Mouse (Mus musculus) stomach, embryonic 16.5 days (tissue): ENCODE data around the gene Frmd4b. TPM values are rescaled to one million over a fixed set of nuclear protein-coding genes. Genes with fewer than 3 reads are reported as not detected.

ENCODE experiments used
- ATAC-seq: fragments of 200-750 bp; cut with Nextera tagmentation; 2 replicates; pipeline ENCODE4 v1.8.0; 2017; ENCODE audit warnings: moderate number of reproducible peaks, moderate TSS enrichment; ENCODE audit not compliant: insufficient read depth, low FRiP score
- H3K27ac ChIP-seq: fragments of 300-500 bp; sonication (generic); 2 replicates; pipeline ENCODE4 v1.5.1; 2014; ENCODE audit warnings: low read length
- H3K27me3 ChIP-seq: fragments of 300-500 bp; sonication (generic); 2 replicates; pipeline ENCODE4 v1.6.1; 2014; ENCODE audit warnings: low read length, control low read depth, mixed read lengths; ENCODE audit not compliant: control insufficient read depth, insufficient read depth
- H3K36me3 ChIP-seq: fragments of 300-500 bp; sonication (generic); 2 replicates; pipeline ENCODE4 v1.6.1; 2014; ENCODE audit warnings: low read length; ENCODE audit not compliant: control insufficient read depth, insufficient read depth
- H3K4me1 ChIP-seq: fragments of 300-500 bp; sonication (generic); 2 replicates; pipeline ENCODE4 v1.6.1; 2014; ENCODE audit warnings: low read length, control low read depth, mixed read lengths; ENCODE audit not compliant: control insufficient read depth, insufficient read depth
- H3K4me2 ChIP-seq: fragments of 300-500 bp; sonication (generic); 2 replicates; pipeline ENCODE4 v1.6.1; 2014; ENCODE audit warnings: low read depth, low read length, mixed read lengths
- H3K4me3 ChIP-seq: fragments of 300-500 bp; sonication (generic); replicated peaks from 2 replicates; pipeline ENCODE4 v1.5.1; 2014; ENCODE audit warnings: mild to moderate bottlenecking, low read length
- H3K9ac ChIP-seq: fragments of 300-500 bp; sonication (generic); 2 replicates; pipeline ENCODE4 v1.6.1; 2014; ENCODE audit warnings: low read length
- H3K9me3 ChIP-seq: fragments of 300-500 bp; sonication (generic); replicated peaks from 2 replicates; pipeline ENCODE4 v1.6.1; 2016; ENCODE audit warnings: low read length, control low read depth; ENCODE audit not compliant: control insufficient read depth
- WGBS: fragments of 180-500 bp; shearing (Covaris S2); extraction: QIAGEN DNeasy Blood & Tissue Kit; methylation state at CpG from one replicate; pipeline ENCODE4 v1.1.7; 2014; 5-methylcytosine and 5-hydroxymethylcytosine counted together
- polyA plus RNA-seq: library from polyadenylated mRNA; unstranded; fragments of >200 nt; fragmentation: Nextera tagmentation; extraction: Ambion mirVana; gene quantifications from 2 replicates; pipeline ENCODE4 v1.2.1, GENCODE M21; 2015

Gene Frmd4b
- polyA plus RNA-seq, 1 experiment from 2014 or later: 17.5 TPM

DNA sequence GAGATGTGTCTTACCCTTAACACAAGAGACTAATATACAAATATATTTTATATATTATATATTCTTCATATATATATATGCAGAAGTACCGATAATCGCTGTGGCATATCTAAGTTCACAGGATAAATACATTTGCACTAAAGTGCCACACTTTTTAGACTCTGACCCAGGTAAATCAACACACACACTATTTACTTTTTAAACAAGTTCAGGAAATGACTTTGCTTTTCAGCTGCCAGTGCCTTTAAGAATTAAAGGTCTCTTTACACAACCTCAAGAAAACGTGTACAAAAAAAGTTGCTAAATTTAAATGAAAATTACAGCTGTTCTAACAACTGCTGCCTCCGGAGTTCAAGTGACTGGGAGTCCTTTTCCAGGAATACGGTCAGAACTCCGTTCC is 264.0 kb downstream of the Frmd4b start:
- Histone ChIP-seq H3K4me1 (peaks cover 17% of the 10 kb centered on the region), H3K9me3 (no peaks in the 10 kb centered on the region), H3K4me3 (peak overlapping the region; percentile 31), H3K4me2 (peak overlapping the region; percentile 17; the same call in 1 of the 2 replicates), H3K27me3 (no peaks in the 10 kb centered on the region), H3K27ac (peak overlapping the region; percentile 74), H3K9ac (no peak overlapping the region), H3K36me3 (no peaks in the 10 kb centered on the region)
- ATAC-seq: no peak
- WGBS: 29% methylated on average over 6 of the region's 6 CpGs

DNA sequence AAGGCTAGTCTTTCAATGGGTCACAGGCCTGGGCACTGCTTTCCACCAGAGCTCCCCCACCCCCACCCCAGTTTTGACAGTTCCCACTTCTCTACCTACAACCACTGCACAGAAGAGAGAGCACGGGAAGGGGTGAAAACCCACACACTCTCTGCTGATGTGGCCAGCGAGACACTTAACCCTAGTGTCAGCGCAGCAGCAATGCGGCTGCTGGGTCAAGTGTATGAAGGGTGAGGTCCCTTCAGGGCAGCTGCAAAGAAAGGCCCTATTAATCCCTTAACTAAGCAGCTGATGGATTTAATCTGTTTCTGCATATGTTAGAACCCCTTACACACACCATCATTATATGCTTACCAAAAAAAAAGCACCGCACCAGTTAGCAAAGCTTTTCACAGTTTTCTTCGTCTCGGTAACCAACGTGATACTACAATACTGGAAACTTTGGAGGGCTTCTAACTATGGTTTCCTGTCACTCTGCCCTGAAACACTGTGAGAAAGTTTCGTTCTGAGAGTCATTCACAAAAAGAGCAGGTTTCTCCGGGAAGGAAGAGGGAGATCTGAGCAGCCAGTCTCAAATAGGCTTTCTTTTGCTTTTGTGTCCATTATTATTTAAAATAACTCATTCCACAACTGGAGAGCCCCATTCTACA is 264.7 kb downstream of the Frmd4b start:
- Histone ChIP-seq H3K9ac (0 out of 2 replicates have a peak overlapping the region, but pooled peaks have one; percentile 23), H3K27ac (peak overlapping the region; percentile 61), H3K4me3 (peak overlapping the region; percentile 10; the same call in 1 of the 2 replicates), H3K36me3 (no peaks in the 10 kb centered on the region), H3K9me3 (no peaks in the 10 kb centered on the region), H3K4me1 (peaks cover 24% of the 10 kb centered on the region), H3K27me3 (no peaks in the 10 kb centered on the region), H3K4me2 (peak overlapping the region; percentile 17)
- WGBS: 28% methylated on average over 10 of the region's 10 CpGs
- ATAC-seq: no peak

DNA sequence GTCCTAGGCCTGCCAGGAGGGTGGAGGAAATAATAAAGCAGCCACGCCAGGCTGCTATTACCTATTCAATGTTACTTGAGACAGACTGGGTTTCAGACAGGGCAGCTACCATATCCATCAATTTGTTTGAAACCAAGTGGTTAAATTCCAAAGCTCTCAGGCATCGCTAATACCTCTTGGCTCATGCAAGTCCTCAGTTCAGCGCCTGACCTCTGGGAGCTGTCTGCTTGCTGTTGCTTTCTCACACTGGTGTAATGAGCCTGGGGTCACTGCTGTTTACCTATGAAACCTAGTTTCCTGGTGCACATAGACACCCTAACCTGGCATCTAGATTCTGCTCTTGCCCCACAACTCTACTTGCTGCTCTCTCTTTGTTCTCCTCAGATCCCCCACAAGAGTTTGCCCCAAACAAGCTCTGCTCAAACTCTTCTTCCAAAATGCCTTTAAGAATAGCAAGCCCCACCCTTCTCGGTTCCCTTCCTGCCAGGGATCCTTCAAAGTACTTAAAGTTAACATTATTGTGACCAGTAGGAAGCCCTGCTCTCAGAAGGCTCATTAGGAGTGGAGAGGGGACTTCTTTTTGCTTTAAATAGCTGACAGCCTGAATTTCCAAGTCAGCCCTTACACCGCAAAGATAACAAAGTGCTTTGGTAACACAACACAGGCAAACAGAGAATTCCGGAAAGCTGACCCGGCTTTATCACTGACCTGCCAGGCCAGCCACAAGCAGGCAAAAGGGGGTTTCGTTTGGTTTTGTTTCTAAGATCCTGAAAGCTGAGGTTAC is 267.8 kb downstream of the Frmd4b start:
- Histone ChIP-seq H3K27me3 (no peaks in the 10 kb centered on the region), H3K9me3 (no peaks in the 10 kb centered on the region), H3K27ac (peak overlapping the region; percentile 25; the same call in 1 of the 2 replicates), H3K4me1 (peaks cover 21% of the 10 kb centered on the region), H3K36me3 (no peaks in the 10 kb centered on the region), H3K4me2 (no peak overlapping the region), H3K4me3 (no peak overlapping the region), H3K9ac (0 out of 2 replicates have a peak overlapping the region, but pooled peaks have one; percentile 6)
- 22% methylated on average over 8 of the region's 8 CpGs for WGBS
- ATAC-seq: no peak

DNA sequence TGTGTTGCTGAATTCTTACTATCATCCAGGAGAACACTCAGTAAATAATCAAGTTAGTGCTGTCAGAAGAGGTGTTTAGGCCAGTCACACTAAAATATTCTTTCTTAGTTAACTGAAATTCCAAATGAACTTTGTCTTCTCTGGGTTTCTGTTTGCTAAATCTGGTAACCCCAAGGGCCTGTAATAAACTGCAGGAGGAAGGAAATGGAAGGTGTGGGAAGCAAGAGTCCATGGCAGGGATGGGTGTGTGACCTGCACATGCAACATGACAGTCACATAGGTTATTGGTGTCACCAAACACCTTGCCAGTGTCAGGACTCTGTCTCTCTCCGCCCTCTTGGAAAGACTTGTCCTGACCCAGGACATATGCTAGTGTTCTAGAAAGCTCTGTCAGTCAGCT is 270.4 kb downstream of the Frmd4b start:
- H3K36me3 ChIP-seq: no peaks in the 10 kb centered on the region
- ATAC-seq: no peak
- H3K9ac ChIP-seq: no peak overlapping the region
- H3K4me2 ChIP-seq: no peak overlapping the region
- H3K9me3 ChIP-seq: no peaks in the 10 kb centered on the region
- 79% methylated on average over 1 of the region's 1 CpGs for WGBS
- no peaks in the 10 kb centered on the region for H3K27me3 ChIP-seq
- H3K4me3 ChIP-seq: no peak overlapping the region
- H3K4me1 ChIP-seq: peaks cover 25% of the 10 kb centered on the region
- peak overlapping the region; percentile 60 for H3K27ac ChIP-seq

DNA sequence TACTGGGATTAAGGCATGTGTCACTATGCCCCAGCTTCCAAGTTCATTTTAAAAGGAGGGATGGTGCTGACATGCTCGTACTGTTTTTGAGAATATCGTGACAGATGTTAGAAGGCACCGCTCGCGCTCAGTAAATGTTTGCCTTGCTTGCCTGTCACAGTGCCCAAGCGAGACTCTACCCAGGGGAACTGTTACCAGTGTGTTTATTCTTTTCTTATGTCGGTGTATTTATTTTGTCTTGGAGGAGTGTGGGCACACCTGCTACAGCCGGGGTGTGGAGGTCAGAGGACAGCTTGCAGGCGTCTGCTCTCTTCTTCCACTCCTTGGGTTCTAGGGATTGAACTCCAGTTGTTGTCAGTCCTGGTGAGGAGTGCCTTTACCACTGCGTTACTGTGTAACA is 270.8 kb downstream of the Frmd4b start:
- Histone ChIP-seq H3K4me2 (no peak overlapping the region), H3K4me1 (peaks cover 26% of the 10 kb centered on the region), H3K4me3 (no peak overlapping the region), H3K9me3 (no peaks in the 10 kb centered on the region), H3K27me3 (no peaks in the 10 kb centered on the region), H3K27ac (peak overlapping the region; percentile 60), H3K36me3 (no peaks in the 10 kb centered on the region), H3K9ac (no peak overlapping the region)
- ATAC-seq: peak; percentile 53
- WGBS: 41% methylated on average over 10 of the region's 10 CpGs

DNA sequence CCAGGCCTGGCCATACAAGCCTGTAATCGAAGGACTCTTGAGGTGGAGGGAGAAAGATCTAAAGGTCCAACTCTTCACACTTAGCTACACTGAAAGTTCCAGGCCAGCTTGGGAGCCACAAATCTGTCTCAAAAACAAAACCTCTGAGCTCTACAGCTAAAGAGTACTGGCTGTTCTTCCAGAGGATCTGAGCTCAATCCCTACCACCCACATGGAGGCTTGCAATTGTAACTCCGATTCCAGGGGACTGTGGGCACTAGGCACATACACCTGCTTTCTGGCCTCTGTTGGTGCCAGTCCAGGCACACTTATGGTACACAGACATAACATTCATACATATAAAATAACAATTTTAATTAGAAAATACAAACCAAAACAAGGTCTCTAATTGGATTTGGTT is 271.4 kb downstream of the Frmd4b start:
- no peak overlapping the region for H3K27ac ChIP-seq
- H3K36me3 ChIP-seq: no peaks in the 10 kb centered on the region
- no peak for ATAC-seq
- H3K4me3 ChIP-seq: no peak overlapping the region
- H3K9me3 ChIP-seq: no peaks in the 10 kb centered on the region
- H3K4me2 ChIP-seq: no peak overlapping the region
- WGBS: 91% methylated on average over 2 of the region's 2 CpGs
- peaks cover 26% of the 10 kb centered on the region for H3K4me1 ChIP-seq
- no peaks in the 10 kb centered on the region for H3K27me3 ChIP-seq
- no peak overlapping the region for H3K9ac ChIP-seq

DNA sequence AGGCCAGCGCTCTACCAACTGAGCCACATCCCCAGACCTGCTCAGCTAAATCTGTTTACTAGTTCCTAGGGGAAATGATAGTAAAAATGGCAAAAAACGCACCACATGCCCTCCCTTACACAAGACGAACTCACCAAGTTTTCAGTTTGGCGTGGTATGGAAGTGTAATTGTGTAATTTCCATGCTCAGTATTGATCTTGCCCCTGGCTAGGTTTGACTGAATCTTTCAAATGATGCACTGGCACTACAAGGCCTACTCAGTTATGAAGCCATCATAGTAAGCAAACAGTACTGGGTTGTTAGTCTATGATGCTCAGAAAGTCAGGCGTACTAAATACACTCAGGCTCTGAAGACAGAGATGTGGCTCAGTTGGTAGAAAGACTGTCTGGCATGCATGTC is 275.2 kb downstream of the Frmd4b start:
- 89% methylated on average over 5 of the region's 5 CpGs for WGBS
- H3K4me3 ChIP-seq: no peak overlapping the region
- H3K36me3 ChIP-seq: no peaks in the 10 kb centered on the region
- H3K4me1 ChIP-seq: 0 out of 2 replicates have a peak, but pooled peaks cover 4% of the 10 kb centered on the region
- no peak overlapping the region for H3K4me2 ChIP-seq
- H3K27me3 ChIP-seq: no peaks in the 10 kb centered on the region
- no peak for ATAC-seq
- no peak overlapping the region for H3K9ac ChIP-seq
- H3K9me3 ChIP-seq: no peaks in the 10 kb centered on the region
- peak overlapping the region; percentile 9 for H3K27ac ChIP-seq

DNA sequence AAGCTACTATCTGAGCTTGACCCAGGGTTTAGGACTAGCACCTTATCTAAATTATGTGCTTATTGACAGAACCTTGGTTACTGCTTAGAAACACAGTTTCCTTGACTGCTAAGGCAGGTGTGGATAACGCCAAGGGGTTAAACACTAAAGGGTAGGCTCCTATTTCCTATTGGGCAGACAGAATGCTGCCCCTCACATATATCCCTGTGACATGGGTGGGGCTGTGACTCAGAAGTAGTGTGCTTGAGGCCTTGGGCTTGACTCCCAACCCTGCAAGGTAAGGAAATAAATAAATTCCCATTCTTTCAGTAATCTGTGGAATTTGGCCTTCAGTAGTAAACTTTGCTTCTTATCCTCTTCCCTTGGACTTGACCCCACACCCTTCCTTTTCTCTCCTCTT is 275.7 kb downstream of the Frmd4b start:
- Histone ChIP-seq H3K9me3 (no peaks in the 10 kb centered on the region), H3K9ac (no peak overlapping the region), H3K27ac (peak overlapping the region; percentile 9), H3K4me2 (no peak overlapping the region), H3K27me3 (no peaks in the 10 kb centered on the region), H3K4me3 (no peak overlapping the region), H3K4me1 (0 out of 2 replicates have a peak, but pooled peaks cover 4% of the 10 kb centered on the region), H3K36me3 (no peaks in the 10 kb centered on the region)
- 51% methylated on average over 1 of the region's 1 CpGs for WGBS
- peak; percentile 81 for ATAC-seq

DNA sequence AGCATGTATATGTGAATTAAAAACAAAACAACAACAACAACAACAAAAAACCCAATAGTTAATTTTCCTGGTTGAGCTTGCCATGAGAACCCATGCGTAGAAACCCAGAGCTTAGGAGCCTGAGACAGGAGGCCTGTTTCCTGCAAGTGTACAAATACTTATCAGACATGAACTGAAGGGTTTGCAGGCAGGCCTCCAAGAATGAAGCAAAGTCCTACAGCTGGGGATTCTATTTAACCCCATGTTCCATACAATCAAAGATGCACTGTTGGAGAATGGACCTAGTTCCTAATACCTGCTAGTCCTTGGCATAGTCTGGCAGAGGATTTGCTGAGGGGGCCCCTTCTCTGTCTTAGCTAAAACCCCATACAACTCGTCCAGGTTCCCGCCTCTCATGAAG is 276.2 kb downstream of the Frmd4b start:
- no peak for ATAC-seq
- Histone ChIP-seq H3K4me3 (no peak overlapping the region), H3K27me3 (no peaks in the 10 kb centered on the region), H3K9me3 (no peaks in the 10 kb centered on the region), H3K36me3 (no peaks in the 10 kb centered on the region), H3K9ac (no peak overlapping the region), H3K27ac (peak overlapping the region; percentile 9; the same call in 1 of the 2 replicates), H3K4me2 (no peak overlapping the region), H3K4me1 (0 out of 2 replicates have a peak, but pooled peaks cover 4% of the 10 kb centered on the region)
- 65% methylated on average over 3 of the region's 3 CpGs for WGBS
